Mouse (Mus musculus) CH12.LX (cell line): ENCODE measurements around the gene Daam1.

Source experiments
- CHD2 ChIP-seq: IDR thresholded peaks from 2 replicates; pipeline ENCODE4 v1.6.1; 2011; ENCODE audit warnings: low read length, improper control_type of control experiment
- CTCF ChIP-seq, 2 experiments: IDR thresholded peaks in 1 of 2; conservative IDR thresholded peaks in 1 of 2; 2 replicates each; pipeline ENCODE4 v1.5.1; 2011 to 2012; ENCODE audit warnings: low read depth in 2 of 2, low read length in 2 of 2, improper control_type of control experiment in 1 of 2, inconsistent platforms in 1 of 2, mild to moderate bottlenecking in 1 of 2, moderate library complexity in 1 of 2
- ELF1 ChIP-seq: IDR thresholded peaks from 2 replicates; pipeline ENCODE4 v1.6.1; 2014; ENCODE audit warnings: low read depth, mild to moderate bottlenecking, inconsistent platforms, low read length, improper control_type of control experiment
- EP300 ChIP-seq: IDR thresholded peaks from 2 replicates; pipeline ENCODE4 v1.6.1; 2011; ENCODE audit warnings: low read length, improper control_type of control experiment
- IRF4 ChIP-seq: IDR thresholded peaks from 2 replicates; pipeline ENCODE4 v1.6.1; 2014; ENCODE audit warnings: low read depth, mild to moderate bottlenecking, inconsistent platforms, low read length, improper control_type of control experiment
- MAFK ChIP-seq: IDR thresholded peaks from 2 replicates; pipeline ENCODE4 v1.6.1; 2011; ENCODE audit warnings: low read length, improper control_type of control experiment; ENCODE audit not compliant: insufficient replicate concordance
- MAX ChIP-seq: IDR thresholded peaks from 2 replicates; pipeline ENCODE4 v1.6.1; 2011; ENCODE audit warnings: low read length, improper control_type of control experiment
- MYC ChIP-seq: IDR thresholded peaks from 2 replicates; pipeline ENCODE4 v1.6.1; 2011; ENCODE audit warnings: low read depth, mild to moderate bottlenecking, improper control_type of control experiment, low read length
- NELFE ChIP-seq: IDR thresholded peaks from 2 replicates; pipeline ENCODE4 v1.6.1; 2011; ENCODE audit warnings: low read depth, low read length, improper control_type of control experiment
- NRF1 ChIP-seq: IDR thresholded peaks from 2 replicates; pipeline ENCODE4 v1.6.1; 2014; ENCODE audit warnings: low read depth, mild to moderate bottlenecking, inconsistent platforms, low read length, improper control_type of control experiment, moderate library complexity
- POLR2A ChIP-seq: IDR thresholded peaks from 2 replicates; pipeline ENCODE4 v1.6.1; 2011; ENCODE audit warnings: low read depth, mild to moderate bottlenecking, improper control_type of control experiment, low read length

GRCm38 (mm10) chr12:72039501-72039900 lies 208.6 kb downstream of the Daam1 start:
- no peak for TF ChIP-seq POLR2A
- no peak for TF ChIP-seq MAX
- TF ChIP-seq CTCF (conservative IDR thresholded peaks at IDR 0.05 in 1 of 2, IDR thresholded peaks at IDR 0.05 in 1 of 2; ENCODE audit: low read depth in 2 of 2, low read length in 2 of 2): no peak
- no peak for TF ChIP-seq IRF4
- no peak for TF ChIP-seq EP300
- TF ChIP-seq MAFK: no peak
- TF ChIP-seq NRF1: no peak
- TF ChIP-seq MYC: no peak
- no peak for TF ChIP-seq NELFE
- TF ChIP-seq CHD2: no peak
- no peak for TF ChIP-seq ELF1
